Mouse (Mus musculus) ES-Bruce4 (cell line): ENCODE data around the gene Mthfr. TPM values are rescaled to one million over a fixed set of nuclear protein-coding genes. Genes with fewer than 3 reads are reported as not detected.
A peak's percentile ranks its signal among the peaks of the same experiment; 100 is the strongest.

Source experiments
- H3K27ac ChIP-seq: 2 replicates; pipeline ENCODE4 v1.5.1; 2012; ENCODE audit warnings: low read length, inconsistent platforms; ENCODE audit not compliant: insufficient read depth
- H3K27me3 ChIP-seq: 2 replicates; pipeline ENCODE4 v1.6.1; 2012; ENCODE audit warnings: mild to moderate bottlenecking, low read length, inconsistent platforms; ENCODE audit not compliant: control insufficient read depth, poor library complexity, insufficient read depth, severe bottlenecking
- H3K36me3 ChIP-seq: 2 replicates; pipeline ENCODE4 v1.6.1; 2012; ENCODE audit warnings: inconsistent platforms, mild to moderate bottlenecking, low read length, moderate library complexity; ENCODE audit not compliant: control insufficient read depth, poor library complexity, insufficient read depth, severe bottlenecking
- H3K4me1 ChIP-seq: one replicate; pipeline ENCODE4 v1.8.1; 2011; ENCODE audit warnings: low read length; ENCODE audit not compliant: control insufficient read depth, insufficient read depth
- H3K4me3 ChIP-seq: 2 replicates; pipeline ENCODE4 v1.5.1; 2011; ENCODE audit warnings: low read depth, mild to moderate bottlenecking, low read length
- H3K9ac ChIP-seq: 2 replicates; pipeline ENCODE4 v1.6.1; 2012; ENCODE audit warnings: low read depth, mild to moderate bottlenecking, inconsistent platforms; ENCODE audit not compliant: poor library complexity, severe bottlenecking
- H3K9me3 ChIP-seq: replicated peaks from 2 replicates; pipeline ENCODE4 v1.6.1; 2012; ENCODE audit warnings: mild to moderate bottlenecking, low read length, inconsistent platforms; ENCODE audit not compliant: control insufficient read depth, poor library complexity, insufficient read depth, severe bottlenecking
- CTCF ChIP-seq: IDR thresholded peaks from one replicate; pipeline ENCODE4 v1.8.1; 2011; ENCODE audit warnings: low read depth, low read length
- EP300 ChIP-seq: IDR thresholded peaks from 2 replicates; pipeline ENCODE4 v1.6.1; 2011; ENCODE audit warnings: low read depth, low read length; ENCODE audit not compliant: insufficient read depth
- POLR2A ChIP-seq: IDR thresholded peaks from one replicate; pipeline ENCODE4 v1.8.1; 2011; ENCODE audit warnings: low read length; ENCODE audit not compliant: insufficient read depth
- polyA plus RNA-seq: library from polyadenylated mRNA; stranded (reverse); fragments of >200 nt; gene quantifications from 2 replicates; pipeline ENCODE4 v1.2.4, GENCODE M21; 2011; ENCODE audit warnings: low read depth; ENCODE audit not compliant: missing spikeins, insufficient read depth, insufficient read length

Gene Mthfr
- polyA plus RNA-seq, 1 experiment: 13.7 TPM

DNA sequence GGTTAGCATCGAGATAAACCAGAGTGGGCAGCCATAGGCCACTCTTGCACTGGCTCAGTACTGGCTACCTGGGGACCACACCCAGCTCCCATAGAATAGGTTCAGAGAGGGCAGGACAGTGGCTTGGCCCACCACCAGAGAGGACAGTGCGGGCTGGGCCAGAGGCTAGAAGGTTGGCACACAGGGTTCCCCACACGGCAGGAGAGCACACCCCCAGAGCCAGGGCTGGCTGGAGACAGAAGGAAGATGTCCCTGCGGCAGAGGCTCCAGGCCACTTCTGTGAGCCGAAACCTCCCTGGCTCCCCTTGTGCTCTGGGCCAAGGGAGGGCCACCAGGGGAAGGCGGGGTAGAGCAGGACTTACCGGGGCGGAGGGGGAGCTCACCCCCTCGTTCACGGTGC is 42.3 kb downstream of the Mthfr start:
- Histone ChIP-seq H3K9ac (no peak overlapping the region), H3K4me1 (peaks cover 2% of the 10 kb centered on the region), H3K9me3 (no peaks in the 10 kb centered on the region), H3K4me3 (no peak overlapping the region), H3K27me3 (no peaks in the 10 kb centered on the region), H3K36me3 (peaks cover 34% of the 10 kb centered on the region), H3K27ac (no peak overlapping the region)
- no peak for TF ChIP-seq EP300
- no peak for TF ChIP-seq POLR2A

DNA sequence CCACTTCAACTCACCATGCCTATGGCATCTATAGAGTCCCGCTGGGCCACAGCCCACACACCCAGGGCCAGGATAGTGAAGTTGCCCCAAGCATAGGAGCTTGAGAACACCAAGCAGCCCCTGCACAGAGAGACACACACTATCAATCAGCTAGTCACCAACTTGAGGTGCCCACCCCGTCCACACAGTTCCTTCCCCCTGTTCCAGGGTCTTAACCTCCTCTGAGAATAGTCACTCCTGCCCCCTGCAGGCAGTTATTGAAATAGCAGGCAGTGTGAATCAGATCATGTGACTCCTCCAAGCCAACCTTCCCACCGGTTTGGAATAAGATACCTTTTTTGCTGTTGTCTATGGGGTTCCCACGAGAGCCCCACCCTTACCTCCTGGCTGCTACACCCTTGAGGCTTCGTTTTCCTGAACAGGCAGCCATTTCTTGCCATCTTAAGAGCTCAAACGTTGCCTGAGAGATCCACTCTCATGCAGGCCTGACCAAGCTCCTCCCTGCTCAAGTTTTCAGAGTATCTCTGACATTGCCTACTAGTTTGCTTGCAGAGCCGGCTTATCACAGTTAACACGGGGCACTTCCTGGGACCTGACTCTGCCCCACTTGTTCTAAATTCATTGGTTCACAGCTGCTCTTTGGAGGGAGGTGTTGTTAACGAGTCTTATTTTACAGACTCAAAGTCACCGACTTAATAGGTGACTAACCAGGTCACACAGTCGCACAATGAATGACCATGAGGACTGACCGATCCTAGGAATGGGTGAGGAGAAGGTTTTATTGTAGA is 43.6 kb downstream of the Mthfr start:
- Histone ChIP-seq H3K36me3 (peaks cover 34% of the 10 kb centered on the region), H3K27ac (peak overlapping the region; percentile 95), H3K4me1 (peaks cover 2% of the 10 kb centered on the region), H3K9me3 (no peaks in the 10 kb centered on the region), H3K9ac (peak overlapping the region; percentile 49), H3K27me3 (no peaks in the 10 kb centered on the region), H3K4me3 (peak overlapping the region; percentile 31)
- TF ChIP-seq EP300 (0 out of 2 replicates have a peak, but pooled peaks have one; percentile 25), POLR2A (no peak), CTCF (peak; percentile 52)

DNA sequence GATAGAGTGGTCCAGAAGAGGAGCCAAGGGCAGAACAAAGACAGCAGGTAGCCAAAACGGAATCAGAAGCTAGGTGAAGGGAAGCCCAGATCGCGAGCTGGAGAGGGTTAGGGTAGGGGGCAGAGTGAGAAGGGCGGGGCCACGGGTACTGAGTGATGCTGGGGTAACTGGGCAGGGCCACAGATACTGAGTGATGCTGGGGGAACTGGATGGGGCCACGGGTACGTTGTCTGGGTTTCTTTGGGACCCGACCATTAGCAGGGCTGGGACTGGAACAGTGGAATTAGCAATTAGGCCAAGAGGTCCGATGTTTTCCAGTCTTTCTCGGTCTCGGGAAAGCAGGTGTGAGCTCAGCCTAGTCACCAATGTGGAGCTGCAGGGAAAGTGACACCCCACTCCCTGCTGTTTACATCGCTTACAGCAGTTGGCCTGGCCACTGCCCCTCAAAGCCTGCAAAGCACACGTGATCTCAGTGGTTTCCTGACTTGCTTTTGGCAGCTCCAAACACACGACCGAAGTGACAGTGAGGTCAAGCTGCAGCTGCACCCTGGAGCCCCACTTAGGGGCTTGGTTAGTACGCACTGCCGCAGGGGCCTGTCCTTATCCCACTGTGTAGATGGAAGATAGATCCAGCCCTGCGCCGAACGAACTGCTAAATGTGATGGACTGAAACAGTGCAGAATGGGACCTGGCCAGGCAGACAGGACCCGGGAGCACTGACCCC is 44.5 kb downstream of the Mthfr start:
- TF ChIP-seq CTCF (no peak), POLR2A (no peak), EP300 (no peak)
- peaks cover 34% of the 10 kb centered on the region for H3K36me3 ChIP-seq
- peak overlapping the region; percentile 95 for H3K27ac ChIP-seq
- peak overlapping the region; percentile 31 for H3K4me3 ChIP-seq
- no peaks in the 10 kb centered on the region for H3K4me1 ChIP-seq
- no peaks in the 10 kb centered on the region for H3K27me3 ChIP-seq
- H3K9me3 ChIP-seq: no peaks in the 10 kb centered on the region
- peak overlapping the region; percentile 49 for H3K9ac ChIP-seq

DNA sequence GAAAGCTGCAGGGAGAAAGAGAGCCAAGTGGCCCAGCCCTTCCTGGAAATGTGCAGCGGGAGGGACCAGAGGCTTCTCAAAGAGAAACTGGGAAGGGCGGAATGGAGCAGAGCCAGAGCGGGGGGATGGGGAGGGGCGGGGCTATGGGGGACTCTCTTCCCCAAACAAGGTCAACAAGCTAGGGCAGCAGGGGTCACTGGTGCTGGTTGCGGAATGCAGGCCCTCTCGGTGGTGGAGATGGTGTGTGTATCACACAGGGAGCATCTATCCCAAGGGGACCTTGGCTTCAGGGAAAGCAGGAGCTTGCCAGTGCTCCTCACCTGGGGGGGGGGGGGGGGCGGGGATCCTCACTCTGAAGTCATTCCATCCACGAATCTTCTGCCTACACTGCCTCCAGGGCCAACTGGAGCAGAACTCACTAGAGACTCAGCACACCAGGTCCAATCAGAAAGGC is 45.4 kb downstream of the Mthfr start:
- Histone ChIP-seq H3K27ac (peak overlapping the region; percentile 96), H3K4me1 (no peaks in the 10 kb centered on the region), H3K36me3 (peaks cover 34% of the 10 kb centered on the region), H3K4me3 (peak overlapping the region; percentile 31), H3K9me3 (no peaks in the 10 kb centered on the region), H3K27me3 (no peaks in the 10 kb centered on the region), H3K9ac (peak overlapping the region; percentile 87)
- TF ChIP-seq CTCF: no peak
- TF ChIP-seq POLR2A: no peak
- TF ChIP-seq EP300: peak; percentile 93

DNA sequence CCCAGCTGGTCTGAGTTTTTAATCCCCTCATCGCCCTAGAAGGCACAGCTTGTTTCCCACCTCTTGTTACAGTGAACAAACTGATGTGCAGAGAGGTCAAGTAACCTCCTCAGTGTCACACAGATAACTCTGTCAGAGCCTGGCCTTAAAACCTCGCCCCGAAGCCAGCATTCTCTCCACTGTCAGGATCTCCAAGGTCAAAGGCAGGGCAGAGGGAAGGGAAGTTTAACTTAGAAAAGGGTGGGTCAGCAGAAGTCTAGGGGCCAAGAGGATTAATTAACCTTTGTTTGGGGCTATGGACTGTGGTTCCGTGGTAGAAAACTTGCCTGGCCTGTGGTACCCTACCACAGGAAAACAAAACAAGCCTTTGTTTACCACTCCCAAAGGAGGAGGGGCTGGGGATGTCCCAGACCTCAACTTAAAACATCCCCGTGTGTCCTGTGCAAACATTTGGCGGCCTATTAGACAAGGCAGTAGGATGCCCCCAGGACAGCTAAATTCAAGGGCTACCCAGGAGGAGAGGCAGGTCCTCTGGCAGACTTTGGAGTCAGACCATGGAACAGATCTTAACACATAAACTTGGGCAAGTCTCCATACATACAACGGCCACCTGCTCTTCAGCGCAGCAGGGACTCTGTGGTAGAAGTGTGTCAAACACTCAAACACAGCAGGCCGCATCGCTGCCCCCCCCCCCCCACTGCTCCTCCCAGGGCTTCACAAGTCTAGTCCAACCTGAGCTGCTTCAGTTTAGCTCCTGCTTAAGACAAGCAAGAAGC is 46.4 kb downstream of the Mthfr start:
- Histone ChIP-seq H3K9me3 (no peaks in the 10 kb centered on the region), H3K36me3 (peaks cover 26% of the 10 kb centered on the region), H3K9ac (peak overlapping the region; percentile 87), H3K27me3 (no peaks in the 10 kb centered on the region), H3K4me1 (peaks cover 2% of the 10 kb centered on the region), H3K4me3 (peak overlapping the region; percentile 58), H3K27ac (peak overlapping the region; percentile 96)
- TF ChIP-seq EP300 (peak; percentile 81; the same call in 1 of the 2 replicates), POLR2A (no peak), CTCF (no peak)
